Mouse (Mus musculus) myocyte (in vitro differentiated cells): ENCODE measurements around the gene Alox5. TPM values are rescaled to one million over a fixed set of nuclear protein-coding genes. Genes with fewer than 3 reads are reported as not detected.

Experiments
- H3K27me3 ChIP-seq: one replicate; pipeline ENCODE4 v1.6.1; 2011; ENCODE audit not compliant: control insufficient read depth, insufficient read depth, insufficient read length
- H3K36me3 ChIP-seq: one replicate; pipeline ENCODE4 v1.6.1; 2011; ENCODE audit not compliant: control insufficient read depth, insufficient read depth
- H3K4me2 ChIP-seq: one replicate; pipeline ENCODE4 v1.6.1; 2011; ENCODE audit warnings: low read depth, control low read depth
- H3K4me3 ChIP-seq: one replicate; pipeline ENCODE4 v1.5.1; 2011; ENCODE audit warnings: mild to moderate bottlenecking, control low read depth, moderate library complexity
- H3K79me2 ChIP-seq: one replicate; pipeline ENCODE4 v1.6.1; 2011; ENCODE audit not compliant: control insufficient read depth, insufficient read depth
- H3ac ChIP-seq: one replicate; pipeline ENCODE4 v1.6.1; 2011; ENCODE audit not compliant: control insufficient read depth, insufficient read length
- CEBPB ChIP-seq: IDR thresholded peaks from 2 replicates; pipeline ENCODE4 v1.6.1; 2011; ENCODE audit warnings: mild to moderate bottlenecking, moderate library complexity; ENCODE audit not compliant: poor library complexity, insufficient read depth, severe bottlenecking
- E2F4 ChIP-seq: IDR thresholded peaks from one replicate; pipeline ENCODE4 v1.6.1; 2011; ENCODE audit warnings: mild to moderate bottlenecking, control low read depth, moderate library complexity; ENCODE audit not compliant: insufficient read depth
- MAX ChIP-seq: IDR thresholded peaks from one replicate; pipeline ENCODE4 v1.6.1; 2011; ENCODE audit warnings: low read depth, mild to moderate bottlenecking, control low read depth
- MYOD1 ChIP-seq, 3 experiments: IDR thresholded peaks; one replicate each; pipeline ENCODE4 v1.6.1; 2011; ENCODE audit warnings: control low read depth in 2 of 3, low read depth in 2 of 3, mild to moderate bottlenecking in 2 of 3, moderate library complexity in 1 of 3; ENCODE audit not compliant: insufficient read length in 2 of 3, control insufficient read depth in 1 of 3
- MYOG ChIP-seq, 3 experiments: IDR thresholded peaks; one replicate each; pipeline ENCODE4 v1.6.1; 2011; ENCODE audit warnings: control low read depth in 2 of 3, low read depth in 2 of 3, mild to moderate bottlenecking in 2 of 3; ENCODE audit not compliant: insufficient read length in 2 of 3, control insufficient read depth in 1 of 3, insufficient read depth in 1 of 3
- POLR2A ChIP-seq: IDR thresholded peaks from one replicate; pipeline ENCODE4 v1.6.1; 2011; ENCODE audit warnings: low read depth, mild to moderate bottlenecking, control low read depth, moderate library complexity; ENCODE audit not compliant: insufficient read length
- POLR2AphosphoS2 ChIP-seq: IDR thresholded peaks from one replicate; pipeline ENCODE4 v1.6.1; 2011; ENCODE audit warnings: low read depth, control low read depth; ENCODE audit not compliant: insufficient read length
- REST ChIP-seq: IDR thresholded peaks from one replicate; pipeline ENCODE4 v1.6.1; 2011; ENCODE audit warnings: mild to moderate bottlenecking, control low read depth, moderate library complexity; ENCODE audit not compliant: insufficient read depth, insufficient read length
- SRF ChIP-seq: IDR thresholded peaks from one replicate; pipeline ENCODE4 v1.6.1; 2011; ENCODE audit warnings: low read depth; ENCODE audit not compliant: control insufficient read depth, insufficient read length
- TCF12 ChIP-seq: IDR thresholded peaks from one replicate; pipeline ENCODE4 v1.6.1; 2011; ENCODE audit warnings: mild to moderate bottlenecking, control low read depth; ENCODE audit not compliant: poor library complexity, insufficient read depth, severe bottlenecking
- TCF3 ChIP-seq: IDR thresholded peaks from one replicate; pipeline ENCODE4 v1.6.1; 2011; ENCODE audit warnings: low read depth, control low read depth; ENCODE audit not compliant: insufficient read length
- USF1 ChIP-seq: IDR thresholded peaks from one replicate; pipeline ENCODE4 v1.6.1; 2011; ENCODE audit warnings: low read depth, mild to moderate bottlenecking, control low read depth, moderate library complexity
- polyA plus RNA-seq: library from polyadenylated mRNA; unstranded; fragments of >200 nt; fragmentation: generic; extraction: Trizol; gene quantifications from one replicate; pipeline ENCODE4 v1.2.1, GENCODE M21; 2012; ENCODE audit warnings: missing spikeins

Gene Alox5
- polyA plus RNA-seq, 1 experiment = 21.7 TPM

DNA sequence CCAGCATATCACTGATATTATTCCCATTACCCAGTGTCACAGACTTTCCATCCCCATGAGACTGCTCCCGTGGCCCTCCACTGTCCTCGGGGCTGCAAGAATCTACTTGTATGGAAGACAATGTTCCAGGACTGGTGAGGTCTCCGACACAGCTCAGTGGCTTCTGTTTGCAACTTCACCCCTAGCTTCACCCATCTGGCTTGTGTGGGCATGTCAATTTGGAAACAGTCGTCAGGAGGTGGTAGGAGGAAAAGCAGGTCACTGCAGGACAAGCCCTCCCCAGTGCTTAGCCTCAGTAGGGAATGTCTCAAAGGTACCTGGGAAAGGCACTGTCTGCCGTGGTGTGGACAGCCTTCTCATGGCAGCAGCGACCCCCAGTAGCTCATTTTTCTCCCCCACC, 41.3 kb downstream of the Alox5 start:
- Histone ChIP-seq H3ac (no peak overlapping the region), H3K36me3 (no peaks in the 10 kb centered on the region), H3K4me3 (no peak overlapping the region), H3K4me2 (no peak overlapping the region), H3K79me2 (no peaks in the 10 kb centered on the region), H3K27me3 (no peaks in the 10 kb centered on the region)
- no peak for TF ChIP-seq POLR2AphosphoS2
- TF ChIP-seq TCF12 = no peak
- TF ChIP-seq CEBPB = no peak
- TF ChIP-seq MAX = no peak
- no peak for TF ChIP-seq REST
- no peak for TF ChIP-seq MYOG (IDR thresholded peaks at IDR 0.05; ENCODE audit: control insufficient read depth in 1 of 3, insufficient read depth in 1 of 3, insufficient read length in 2 of 3, low read depth in 2 of 3)
- TF ChIP-seq TCF3 = no peak
- no peak for TF ChIP-seq E2F4
- no peak for TF ChIP-seq MYOD1 (IDR thresholded peaks at IDR 0.05; ENCODE audit: control insufficient read depth in 1 of 3, insufficient read length in 2 of 3, low read depth in 2 of 3)
- no peak for TF ChIP-seq SRF
- no peak for TF ChIP-seq USF1
- TF ChIP-seq POLR2A = no peak

GRCm38 (mm10) chr6:116418487-116418886, 42.5 kb downstream of the Alox5 start:
- H3K36me3 ChIP-seq = no peaks in the 10 kb centered on the region
- H3ac ChIP-seq = no peak overlapping the region
- no peaks in the 10 kb centered on the region for H3K79me2 ChIP-seq
- H3K27me3 ChIP-seq = no peaks in the 10 kb centered on the region
- H3K4me2 ChIP-seq = no peak overlapping the region
- H3K4me3 ChIP-seq = no peak overlapping the region
- TF ChIP-seq MYOD1 (IDR thresholded peaks at IDR 0.05; ENCODE audit: control insufficient read depth in 1 of 3, insufficient read length in 2 of 3, low read depth in 2 of 3) = peak in 1 of 3 experiments; percentile 21
- TF ChIP-seq TCF3 = no peak
- peak in 2 of 3 experiments; percentile 17 to 51 for TF ChIP-seq MYOG (IDR thresholded peaks at IDR 0.05; ENCODE audit: control insufficient read depth in 1 of 3, insufficient read depth in 1 of 3, insufficient read length in 2 of 3, low read depth in 2 of 3)
- no peak for TF ChIP-seq E2F4

DNA sequence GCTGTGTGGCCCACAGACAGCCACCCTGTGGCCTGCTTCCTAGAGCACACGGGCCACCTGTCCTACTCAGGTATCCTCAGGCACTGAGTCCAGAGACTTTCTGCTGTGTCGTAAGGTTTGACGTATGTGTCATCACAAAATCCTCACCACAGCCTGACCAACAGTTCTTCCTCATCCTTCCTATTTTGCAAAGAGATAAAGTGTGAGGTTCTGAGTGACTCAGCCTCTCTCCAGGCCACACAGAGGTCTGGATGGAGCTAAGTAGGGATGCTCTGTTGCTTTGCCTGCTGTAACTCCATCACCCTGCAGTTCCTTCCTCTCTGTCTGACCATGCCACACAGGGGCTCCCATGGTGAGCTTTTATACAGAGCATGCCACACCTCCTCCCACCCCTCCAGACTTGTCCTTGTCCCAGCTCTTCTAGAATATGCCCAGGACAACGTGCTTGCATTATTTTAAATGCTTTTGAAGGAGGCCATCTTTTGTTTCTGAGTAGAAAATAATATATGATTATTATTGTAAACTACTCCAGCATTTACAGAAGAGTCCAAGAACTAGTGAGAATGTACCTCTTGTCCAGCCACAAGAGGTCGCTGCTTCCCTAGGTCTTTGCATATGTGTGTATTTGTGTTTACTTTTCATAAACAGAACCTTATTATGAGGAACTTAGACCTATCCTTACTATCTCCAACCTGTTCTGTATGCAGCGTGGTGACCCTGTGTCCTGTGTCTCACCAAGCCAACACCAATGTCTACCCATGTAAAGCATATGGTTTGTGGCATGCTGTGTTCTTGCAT, 43.3 kb downstream of the Alox5 start:
- H3K36me3 ChIP-seq = no peaks in the 10 kb centered on the region
- no peak overlapping the region for H3ac ChIP-seq
- H3K27me3 ChIP-seq = no peaks in the 10 kb centered on the region
- H3K4me3 ChIP-seq = no peak overlapping the region
- TF ChIP-seq E2F4 = no peak
- no peak for TF ChIP-seq POLR2A
- no peak for TF ChIP-seq MYOD1 (IDR thresholded peaks at IDR 0.05; ENCODE audit: control insufficient read depth in 1 of 3, insufficient read length in 2 of 3, low read depth in 2 of 3)
- TF ChIP-seq TCF12 = no peak
- no peak for TF ChIP-seq SRF
- TF ChIP-seq TCF3 = no peak
- TF ChIP-seq POLR2AphosphoS2 = no peak
- no peak for TF ChIP-seq REST
- no peak for TF ChIP-seq USF1
- TF ChIP-seq MAX = no peak
- no peak for TF ChIP-seq MYOG (IDR thresholded peaks at IDR 0.05; ENCODE audit: control insufficient read depth in 1 of 3, insufficient read depth in 1 of 3, insufficient read length in 2 of 3, low read depth in 2 of 3)
- no peak for TF ChIP-seq CEBPB
- H3K79me2 ChIP-seq = no peaks in the 10 kb centered on the region
- H3K4me2 ChIP-seq = no peak overlapping the region

DNA sequence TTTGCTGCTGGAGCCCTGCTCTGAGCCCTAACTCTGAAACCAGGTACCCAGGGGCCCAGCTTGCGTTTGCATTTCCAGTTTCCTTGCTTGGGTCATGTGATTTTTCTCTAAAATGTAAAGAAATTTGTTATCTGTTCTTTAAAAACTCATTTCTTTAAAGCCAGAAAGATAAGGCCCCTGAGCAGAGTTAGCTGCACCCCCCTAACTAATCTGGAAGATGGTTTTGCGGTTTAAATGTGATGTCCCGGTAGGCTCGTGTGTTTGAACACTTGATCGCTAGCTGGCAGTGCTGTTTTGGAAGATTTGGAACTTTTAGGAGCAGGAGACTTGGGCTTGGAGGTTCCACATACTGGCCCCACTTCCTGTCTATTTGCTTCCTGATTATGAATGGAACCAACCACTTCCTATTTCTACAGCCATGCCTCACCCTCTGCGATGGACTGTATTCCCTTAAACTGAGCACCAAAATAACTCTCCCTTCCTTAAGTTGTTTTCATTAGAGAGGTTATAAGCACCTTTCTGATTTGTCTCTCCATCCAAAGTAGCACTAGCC, 44.9 kb downstream of the Alox5 start:
- Histone ChIP-seq H3K27me3 (no peaks in the 10 kb centered on the region), H3K4me3 (no peak overlapping the region), H3K79me2 (no peaks in the 10 kb centered on the region), H3K4me2 (no peak overlapping the region), H3ac (no peak overlapping the region), H3K36me3 (no peaks in the 10 kb centered on the region)
- TF ChIP-seq USF1 (no peak), CEBPB (no peak), MYOD1 (IDR thresholded peaks at IDR 0.05; ENCODE audit: control insufficient read depth in 1 of 3, insufficient read length in 2 of 3, low read depth in 2 of 3) (no peak), TCF12 (no peak), POLR2AphosphoS2 (no peak), REST (no peak), SRF (no peak), MAX (no peak), E2F4 (no peak), TCF3 (no peak), MYOG (IDR thresholded peaks at IDR 0.05; ENCODE audit: control insufficient read depth in 1 of 3, insufficient read depth in 1 of 3, insufficient read length in 2 of 3, low read depth in 2 of 3) (no peak), POLR2A (no peak)
